Mouse (Mus musculus) ES-Bruce4 (cell line): ENCODE data around the gene Ndufs1. TPM values are rescaled to one million over a fixed set of nuclear protein-coding genes. Genes with fewer than 3 reads are reported as not detected.
"Not testable (repeated sequence)": the region's sequence is repeated elsewhere in the genome, so short reads cannot be mapped to it uniquely, and the experiment has no call there.

Experiments
- H3K27ac ChIP-seq: 2 replicates; pipeline ENCODE4 v1.5.1; 2012; ENCODE audit warnings: low read length, inconsistent platforms; ENCODE audit not compliant: insufficient read depth
- H3K27me3 ChIP-seq: 2 replicates; pipeline ENCODE4 v1.6.1; 2012; ENCODE audit warnings: mild to moderate bottlenecking, low read length, inconsistent platforms; ENCODE audit not compliant: control insufficient read depth, poor library complexity, insufficient read depth, severe bottlenecking
- H3K36me3 ChIP-seq: 2 replicates; pipeline ENCODE4 v1.6.1; 2012; ENCODE audit warnings: inconsistent platforms, mild to moderate bottlenecking, low read length, moderate library complexity; ENCODE audit not compliant: control insufficient read depth, poor library complexity, insufficient read depth, severe bottlenecking
- H3K4me1 ChIP-seq: one replicate; pipeline ENCODE4 v1.8.1; 2011; ENCODE audit warnings: low read length; ENCODE audit not compliant: control insufficient read depth, insufficient read depth
- H3K4me3 ChIP-seq: 2 replicates; pipeline ENCODE4 v1.5.1; 2011; ENCODE audit warnings: low read depth, mild to moderate bottlenecking, low read length
- H3K9ac ChIP-seq: 2 replicates; pipeline ENCODE4 v1.6.1; 2012; ENCODE audit warnings: low read depth, mild to moderate bottlenecking, inconsistent platforms; ENCODE audit not compliant: poor library complexity, severe bottlenecking
- H3K9me3 ChIP-seq: replicated peaks from 2 replicates; pipeline ENCODE4 v1.6.1; 2012; ENCODE audit warnings: mild to moderate bottlenecking, low read length, inconsistent platforms; ENCODE audit not compliant: control insufficient read depth, poor library complexity, insufficient read depth, severe bottlenecking
- CTCF ChIP-seq: IDR thresholded peaks from one replicate; pipeline ENCODE4 v1.8.1; 2011; ENCODE audit warnings: low read depth, low read length
- EP300 ChIP-seq: IDR thresholded peaks from 2 replicates; pipeline ENCODE4 v1.6.1; 2011; ENCODE audit warnings: low read depth, low read length; ENCODE audit not compliant: insufficient read depth
- POLR2A ChIP-seq: IDR thresholded peaks from one replicate; pipeline ENCODE4 v1.8.1; 2011; ENCODE audit warnings: low read length; ENCODE audit not compliant: insufficient read depth
- polyA plus RNA-seq: library from polyadenylated mRNA; stranded (reverse); fragments of >200 nt; gene quantifications from 2 replicates; pipeline ENCODE4 v1.2.4, GENCODE M21; 2011; ENCODE audit warnings: low read depth; ENCODE audit not compliant: missing spikeins, insufficient read depth, insufficient read length

Gene Ndufs1
- polyA plus RNA-seq, 1 experiment, result 106 TPM

DNA sequence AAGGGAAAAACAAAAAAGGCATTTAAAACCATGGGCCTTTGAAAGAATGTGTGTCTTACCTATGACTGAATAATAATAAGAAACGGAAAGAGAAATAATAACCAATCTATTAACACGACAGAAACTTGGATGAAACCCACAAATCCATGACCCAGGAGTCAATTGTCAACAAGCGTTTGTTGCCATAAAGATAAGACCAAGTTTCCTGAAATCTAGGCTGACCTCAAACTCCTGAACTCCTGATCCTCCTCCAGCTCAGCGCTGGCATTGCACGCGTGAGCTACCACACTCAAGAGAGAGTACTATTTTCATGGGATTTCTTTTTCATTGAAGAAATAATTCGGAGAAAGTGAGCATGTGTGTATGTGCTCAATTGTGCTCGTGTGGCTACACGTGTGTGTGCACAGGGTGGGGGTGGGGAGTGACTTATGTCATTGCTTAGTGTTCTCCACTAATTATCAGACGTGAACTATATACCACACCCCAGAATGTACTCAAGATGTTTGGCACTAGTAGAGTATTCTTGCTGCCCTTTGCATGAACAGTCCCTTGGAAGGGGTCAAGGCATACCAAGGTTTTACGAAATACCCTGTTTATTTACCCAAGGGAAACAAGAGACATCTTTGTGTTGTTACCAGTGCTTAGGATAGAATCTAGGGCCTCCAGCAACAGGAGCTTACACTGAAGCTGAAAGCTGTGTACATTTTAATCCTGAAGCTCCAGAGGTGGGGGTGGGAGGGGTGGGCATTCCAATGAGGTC is 15.9 kb upstream of the Ndufs1 start:
- Histone ChIP-seq H3K9ac (no peak overlapping the region), H3K9me3 (no peaks in the 10 kb centered on the region), H3K27ac (no peak overlapping the region), H3K36me3 (no peaks in the 10 kb centered on the region), H3K4me1 (peaks cover 2% of the 10 kb centered on the region), H3K27me3 (no peaks in the 10 kb centered on the region), H3K4me3 (no peak overlapping the region)
- no peak for TF ChIP-seq CTCF
- no peak for TF ChIP-seq EP300
- TF ChIP-seq POLR2A, result no peak

DNA sequence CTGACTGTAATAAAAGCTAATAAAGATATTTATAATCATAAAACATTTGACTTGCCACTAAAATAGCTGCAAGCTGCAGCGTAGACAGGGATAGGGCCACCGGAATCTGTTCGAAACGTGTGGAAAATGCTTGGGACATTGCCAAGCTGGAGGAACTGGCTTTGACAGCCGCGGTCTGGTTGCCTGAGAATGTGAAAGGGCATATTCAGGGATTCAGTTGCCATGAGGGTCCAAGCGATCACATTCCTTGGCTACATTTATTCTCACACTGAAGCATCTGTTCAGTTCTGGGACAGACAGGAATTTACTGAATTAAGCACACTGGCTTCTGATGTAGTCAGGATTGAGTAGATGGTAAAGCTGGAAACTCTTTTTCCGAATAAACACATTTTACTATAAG is 14.2 kb upstream of the Ndufs1 start:
- no peak overlapping the region for H3K27ac ChIP-seq
- no peaks in the 10 kb centered on the region for H3K9me3 ChIP-seq
- no peak overlapping the region for H3K9ac ChIP-seq
- no peak for TF ChIP-seq CTCF
- no peak for TF ChIP-seq EP300
- TF ChIP-seq POLR2A, result no peak
- H3K27me3 ChIP-seq, result no peaks in the 10 kb centered on the region
- no peak overlapping the region for H3K4me3 ChIP-seq
- no peaks in the 10 kb centered on the region for H3K36me3 ChIP-seq
- H3K4me1 ChIP-seq, result peaks cover 2% of the 10 kb centered on the region

DNA sequence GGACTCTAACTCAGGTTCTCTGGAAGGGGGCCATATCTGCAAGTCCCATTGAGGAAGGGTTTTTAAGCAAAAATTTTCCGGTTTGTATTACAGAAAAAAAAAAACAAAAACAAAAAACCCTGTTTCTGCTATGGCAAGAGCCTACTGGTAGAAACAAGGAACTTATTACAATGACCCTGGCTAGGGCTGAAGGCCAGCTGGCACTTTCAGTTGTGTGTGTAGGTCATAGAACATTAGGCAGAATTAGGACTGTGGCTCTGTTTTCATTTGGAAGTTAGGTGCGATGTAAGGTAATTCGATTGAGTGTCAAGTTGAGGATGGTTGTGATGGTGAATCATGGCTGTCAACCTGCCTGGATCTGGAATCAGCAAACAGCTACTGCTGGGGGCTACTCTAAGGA is 11.9 kb upstream of the Ndufs1 start:
- Histone ChIP-seq H3K27ac (no peak overlapping the region), H3K4me3 (no peak overlapping the region), H3K4me1 (no peaks in the 10 kb centered on the region), H3K9ac (no peak overlapping the region), H3K27me3 (no peaks in the 10 kb centered on the region), H3K36me3 (no peaks in the 10 kb centered on the region), H3K9me3 (no peaks in the 10 kb centered on the region)
- TF ChIP-seq EP300, result no peak
- TF ChIP-seq POLR2A, result no peak
- TF ChIP-seq CTCF, result no peak

DNA sequence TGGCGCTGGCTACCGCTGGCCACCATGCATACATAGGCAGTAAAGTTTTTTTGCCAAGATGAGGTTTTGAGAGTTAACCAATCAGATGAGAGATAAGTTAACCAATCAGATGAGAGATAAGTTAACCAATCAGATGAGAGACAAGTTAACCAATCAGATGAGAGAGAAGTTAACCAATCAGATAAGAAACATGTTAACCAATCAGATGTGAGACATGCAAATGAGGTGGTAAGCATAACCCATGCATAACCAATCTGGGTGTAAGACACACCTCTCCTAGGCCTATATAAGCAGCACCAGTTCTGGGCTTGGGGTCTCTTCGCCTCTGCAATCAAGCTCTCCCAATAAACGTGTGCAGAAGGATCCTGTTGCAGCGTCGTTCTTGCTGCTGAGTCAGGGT is 8.8 kb upstream of the Ndufs1 start:
- not testable (repeated sequence) for H3K27me3 ChIP-seq, H3K4me3 ChIP-seq, H3K4me1 ChIP-seq, H3K36me3 ChIP-seq, H3K9ac ChIP-seq, H3K9me3 ChIP-seq, H3K27ac ChIP-seq

DNA sequence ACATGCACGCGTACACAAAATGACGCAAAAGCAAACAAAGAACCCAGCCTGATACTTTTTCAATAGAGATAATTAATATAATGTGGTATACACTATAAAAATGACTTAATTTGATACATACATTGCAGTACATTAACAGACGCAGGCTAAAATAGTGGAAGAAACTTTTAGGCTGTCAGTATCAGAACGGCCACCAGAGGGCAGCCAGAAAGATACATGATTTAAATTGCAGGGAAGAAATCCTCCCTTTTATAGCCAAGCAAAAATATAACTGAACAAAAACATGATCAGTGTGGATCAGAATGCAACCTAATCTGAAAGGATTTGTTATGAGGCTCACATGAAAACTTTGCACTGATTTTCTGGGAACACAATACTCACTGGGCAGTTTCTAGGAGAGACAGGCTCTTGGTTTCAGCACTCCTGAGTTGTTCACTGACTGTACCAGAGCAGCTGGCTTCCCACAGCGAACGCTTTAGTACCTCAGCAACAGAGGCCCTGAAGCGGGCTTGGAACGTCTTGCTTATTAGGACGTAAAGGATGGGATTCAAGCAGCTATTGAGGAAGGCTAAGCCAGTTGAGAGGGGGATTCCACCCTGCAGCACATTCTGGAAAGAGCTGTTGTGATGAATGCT is 6.1 kb upstream of the Ndufs1 start:
- no peaks in the 10 kb centered on the region for H3K27me3 ChIP-seq
- peaks cover 25% of the 10 kb centered on the region for H3K36me3 ChIP-seq
- no peak overlapping the region for H3K27ac ChIP-seq
- TF ChIP-seq POLR2A (no peak), EP300 (no peak), CTCF (no peak)
- no peak overlapping the region for H3K9ac ChIP-seq
- H3K4me3 ChIP-seq, result no peak overlapping the region
- H3K9me3 ChIP-seq, result no peaks in the 10 kb centered on the region
- no peaks in the 10 kb centered on the region for H3K4me1 ChIP-seq

DNA sequence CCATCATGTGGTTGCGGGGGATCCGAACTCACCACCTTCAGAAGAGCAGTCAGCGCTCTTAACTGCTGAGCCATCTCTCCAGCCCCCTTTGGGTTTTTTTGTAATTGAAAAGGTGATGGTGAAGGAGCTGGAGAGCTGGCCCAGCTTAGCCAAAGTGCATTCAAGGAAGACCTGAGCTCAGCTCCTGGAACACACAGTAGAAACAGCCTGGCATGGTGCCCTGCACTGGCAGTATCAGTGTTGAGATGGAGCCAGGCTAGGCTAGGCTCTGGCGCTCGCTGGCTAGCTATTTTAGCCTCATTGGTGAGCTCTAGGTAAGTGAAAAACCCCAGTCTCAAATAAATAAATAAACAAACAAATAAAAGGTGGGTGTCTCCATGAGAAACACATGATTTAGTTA is 5.6 kb upstream of the Ndufs1 start:
- H3K4me1 ChIP-seq, result no peaks in the 10 kb centered on the region
- H3K36me3 ChIP-seq, result peaks cover 28% of the 10 kb centered on the region
- no peak overlapping the region for H3K4me3 ChIP-seq
- no peak overlapping the region for H3K27ac ChIP-seq
- no peak for TF ChIP-seq EP300
- no peak for TF ChIP-seq CTCF
- TF ChIP-seq POLR2A, result no peak
- no peaks in the 10 kb centered on the region for H3K27me3 ChIP-seq
- H3K9ac ChIP-seq, result no peak overlapping the region
- H3K9me3 ChIP-seq, result no peaks in the 10 kb centered on the region
